Mouse (Mus musculus): ENCODE measurements around the gene Myrf.

- TF ChIP-seq POLR2A (IDR thresholded peaks at IDR 0.05; ENCODE audit: borderline replicate concordance, extremely low read depth, insufficient read depth, insufficient read length, poor library complexity, severe bottlenecking) (no peak), CTCF (IDR thresholded peaks at IDR 0.05; ENCODE audit: borderline replicate concordance, extremely low read depth, insufficient read depth, insufficient read length) (no peak)
Observed at GRCm38 (mm10) chr19:10289609-10290150, 49.1 kb upstream of the Myrf start.
